Mouse (Mus musculus): Measurements from ENCODE around the gene Birc3. TPM values are rescaled to one million over a fixed set of nuclear protein-coding genes. Genes with fewer than 3 reads are reported as not detected.
"Not testable (repeated sequence)": the region's sequence is repeated elsewhere in the genome, so short reads cannot be mapped to it uniquely, and the experiment has no call there.

Birc3 gene
- polyA plus RNA-seq, 1 experiment from 2014 or later = 11.4 TPM

- no peak overlapping the region for H3K9ac ChIP-seq
- no peaks in the 10 kb centered on the region for H3K4me1 ChIP-seq
- no peak overlapping the region for H3K4me2 ChIP-seq (replicated peaks)
- 70% methylated on average over 3 of the region's 3 CpGs for WGBS
- no peaks in the 10 kb centered on the region for H3K9me3 ChIP-seq
- H3K4me3 ChIP-seq = no peak overlapping the region
- peaks cover 9% of the 10 kb centered on the region; the same call in 1 of the 2 replicates for H3K36me3 ChIP-seq
- H3K27me3 ChIP-seq = no peaks in the 10 kb centered on the region
- ATAC-seq (ENCODE audit: low FRiP score, low read depth) = no peak
- no peak overlapping the region for H3K27ac ChIP-seq
Measured at GRCm38 (mm10) chr9:7855912-7856311, 17.1 kb downstream of the Birc3 start.

- Histone ChIP-seq H3K27ac (no peak overlapping the region), H3K4me3 (no peak overlapping the region), H3K9me3 (no peaks in the 10 kb centered on the region), H3K9ac (no peak overlapping the region), H3K4me1 (no peaks in the 10 kb centered on the region), H3K4me2 (replicated peaks) (no peak overlapping the region), H3K27me3 (no peaks in the 10 kb centered on the region), H3K36me3 (peaks cover 4% of the 10 kb centered on the region; the same call in 1 of the 2 replicates)
- 47% methylated on average over 1 of the region's 1 CpGs for WGBS
- ATAC-seq (ENCODE audit: low FRiP score, low read depth) = no peak
Measured at GRCm38 (mm10) chr9:7855374-7855773, 17.6 kb downstream of the Birc3 start.

- H3K9ac ChIP-seq; H3K36me3 ChIP-seq; ATAC-seq (ENCODE audit: low FRiP score, low read depth); H3K27me3 ChIP-seq; H3K9me3 ChIP-seq; H3K27ac ChIP-seq; H3K4me2 ChIP-seq (replicated peaks); H3K4me1 ChIP-seq; H3K4me3 ChIP-seq: not testable (repeated sequence)
- 68% methylated on average over 14 of the region's 14 CpGs for WGBS
Measured at GRCm38 (mm10) chr9:7854196-7854595, 18.8 kb downstream of the Birc3 start.

GRCm38 (mm10) chr9:7852346-7853230 lies 20.4 kb downstream of the Birc3 start:
- no peak overlapping the region for H3K27ac ChIP-seq
- H3K9me3 ChIP-seq = no peaks in the 10 kb centered on the region
- H3K4me3 ChIP-seq = no peak overlapping the region
- ATAC-seq (ENCODE audit: low FRiP score, low read depth) = no peak
- no peak overlapping the region for H3K9ac ChIP-seq
- H3K36me3 ChIP-seq = peaks cover 8% of the 10 kb centered on the region; the same call in 1 of the 2 replicates
- H3K4me1 ChIP-seq = no peaks in the 10 kb centered on the region
- WGBS = 87% methylated on average over 4 of the region's 4 CpGs
- no peaks in the 10 kb centered on the region for H3K27me3 ChIP-seq
- H3K4me2 ChIP-seq (replicated peaks) = no peak overlapping the region

- peaks cover 8% of the 10 kb centered on the region; the same call in 1 of the 2 replicates for H3K36me3 ChIP-seq
- H3K27me3 ChIP-seq = no peaks in the 10 kb centered on the region
- no peak for ATAC-seq (ENCODE audit: low FRiP score, low read depth)
- no peak overlapping the region for H3K27ac ChIP-seq
- H3K4me1 ChIP-seq = no peaks in the 10 kb centered on the region
- H3K4me3 ChIP-seq = no peak overlapping the region
- WGBS = 89% methylated on average over 8 of the region's 8 CpGs
- H3K9ac ChIP-seq = no peak overlapping the region
- H3K9me3 ChIP-seq = no peaks in the 10 kb centered on the region
- H3K4me2 ChIP-seq (replicated peaks) = no peak overlapping the region
Measured at GRCm38 (mm10) chr9:7851841-7852240, 21.1 kb downstream of the Birc3 start.

GRCm38 (mm10) chr9:7848191-7848590 lies 24.8 kb downstream of the Birc3 start:
- Histone ChIP-seq H3K27me3 (no peaks in the 10 kb centered on the region), H3K27ac (no peak overlapping the region), H3K9ac (no peak overlapping the region), H3K9me3 (no peaks in the 10 kb centered on the region), H3K4me1 (no peaks in the 10 kb centered on the region), H3K36me3 (peaks cover 8% of the 10 kb centered on the region; the same call in 1 of the 2 replicates), H3K4me2 (replicated peaks) (no peak overlapping the region), H3K4me3 (no peak overlapping the region)
- no peak for ATAC-seq (ENCODE audit: low FRiP score, low read depth)
- 88% methylated on average over 18 of the region's 18 CpGs for WGBS

GRCm38 (mm10) chr9:7846667-7847199 lies 26.3 kb downstream of the Birc3 start:
- Histone ChIP-seq H3K4me2 (replicated peaks) (no peak overlapping the region), H3K27me3 (no peaks in the 10 kb centered on the region), H3K4me3 (no peak overlapping the region), H3K36me3 (peaks cover 8% of the 10 kb centered on the region; the same call in 1 of the 2 replicates), H3K4me1 (no peaks in the 10 kb centered on the region), H3K9me3 (no peaks in the 10 kb centered on the region), H3K27ac (no peak overlapping the region), H3K9ac (no peak overlapping the region)
- no peak for ATAC-seq (ENCODE audit: low FRiP score, low read depth)
- 93% methylated on average over 1 of the region's 1 CpGs for WGBS

- H3K9me3 ChIP-seq = no peaks in the 10 kb centered on the region
- H3K4me1 ChIP-seq = no peaks in the 10 kb centered on the region
- H3K27me3 ChIP-seq = no peaks in the 10 kb centered on the region
- no peak overlapping the region for H3K9ac ChIP-seq
- H3K4me3 ChIP-seq = no peak overlapping the region
- 79% methylated on average over 4 of the region's 4 CpGs for WGBS
- H3K27ac ChIP-seq = no peak overlapping the region
- ATAC-seq (ENCODE audit: low FRiP score, low read depth) = no peak
- H3K4me2 ChIP-seq (replicated peaks) = no peak overlapping the region
- H3K36me3 ChIP-seq = peaks cover 8% of the 10 kb centered on the region; the same call in 1 of the 2 replicates
Measured at GRCm38 (mm10) chr9:7845216-7845895, 27.6 kb downstream of the Birc3 start.

- H3K36me3 ChIP-seq = no peaks in the 10 kb centered on the region
- WGBS = 65% methylated on average over 6 of the region's 6 CpGs
Measured at GRCm38 (mm10) chr9:7841221-7841620, 31.8 kb downstream of the Birc3 start.

GRCm38 (mm10) chr9:7837806-7838440 lies 35.1 kb downstream of the Birc3 start:
- peak overlapping the region; percentile 98 for H3K27ac ChIP-seq
- H3K9ac ChIP-seq = peak overlapping the region; percentile 88
- H3K4me2 ChIP-seq (replicated peaks) = peak overlapping the region; percentile 69
- peaks cover 14% of the 10 kb centered on the region for H3K36me3 ChIP-seq
- peaks cover 18% of the 10 kb centered on the region for H3K4me1 ChIP-seq
- H3K4me3 ChIP-seq = peak overlapping the region; percentile 71
- H3K27me3 ChIP-seq = no peaks in the 10 kb centered on the region
- WGBS = 13% methylated on average over 14 of the region's 14 CpGs
- H3K9me3 ChIP-seq = no peaks in the 10 kb centered on the region
- no peak for ATAC-seq (ENCODE audit: low FRiP score, low read depth)

More at GRCm38 (mm10) chr9:7841221-7841620, 31.8 kb downstream of the Birc3 start:
- Histone ChIP-seq H3K4me3 (no peak overlapping the region), H3K4me2 (replicated peaks) (no peak overlapping the region), H3K27ac (no peak overlapping the region), H3K4me1 (0 out of 2 replicates have a peak, but pooled peaks cover 4% of the 10 kb centered on the region), H3K27me3 (no peaks in the 10 kb centered on the region), H3K9me3 (no peaks in the 10 kb centered on the region), H3K9ac (no peak overlapping the region)
- no peak for ATAC-seq (ENCODE audit: low FRiP score, low read depth)

- no peaks in the 10 kb centered on the region for H3K27me3 ChIP-seq
- WGBS = under 1% methylated on average over 68 of the region's 68 CpGs
- H3K9ac ChIP-seq = peak within 1 kb of the TSS; percentile 88
- H3K4me1 ChIP-seq = peaks cover 23% of the 10 kb centered on the region
- ATAC-seq (ENCODE audit: low FRiP score, low read depth) = peak; percentile 97
- peaks cover 16% of the 10 kb centered on the region for H3K36me3 ChIP-seq
- peak within 1 kb of the TSS; percentile 69 for H3K4me2 ChIP-seq (replicated peaks)
- no peaks in the 10 kb centered on the region for H3K9me3 ChIP-seq
- peak within 1 kb of the TSS; percentile 98 for H3K27ac ChIP-seq
- H3K4me3 ChIP-seq = peak within 1 kb of the TSS; percentile 71
Measured at GRCm38 (mm10) chr9:7836905-7837805, 35.8 kb downstream of the Birc3 start, which contains the start of gene Birc2. Gene Birc2 (minus strand): TSS chr9:7837064.

All from limb, embryonic 13.5 days (tissue).